Mouse (Mus musculus): ENCODE data around the gene Pdpk1. TPM values are rescaled to one million over a fixed set of nuclear protein-coding genes. Genes with fewer than 3 reads are reported as not detected.

The Pdpk1 gene
- total and polyA plus RNA-seq, 3 experiments: 18.3 to 26.9 (median 19.0) TPM

- DNase-seq (ENCODE audit: low read depth, low spot score): no peak
- Histone ChIP-seq H3K79me2 (ENCODE audit: control insufficient read depth, insufficient read depth, low read length, poor library complexity) (no peaks in the 10 kb centered on the region), H3K9me3 (replicated peaks; ENCODE audit: insufficient read depth, low read length) (no peaks in the 10 kb centered on the region), H3K27me3 (ENCODE audit: control insufficient read depth in 1 of 2, insufficient read depth in 2 of 2, low read length in 2 of 2) (no peaks in the 10 kb centered on the region), H3K9ac (ENCODE audit: control insufficient read depth, low read depth, low read length, poor library complexity, severe bottlenecking) (no peak overlapping the region), H3K27ac (ENCODE audit: control insufficient read depth, low read depth, low read length) (no peak overlapping the region), H3K36me3 (ENCODE audit: control insufficient read depth in 1 of 2, insufficient read depth in 2 of 2, low read length in 2 of 2) (no peaks in the 10 kb centered on the region), H3K4me3 (ENCODE audit: control insufficient read depth in 1 of 2, insufficient read depth in 1 of 2, low read depth in 2 of 2, low read length in 2 of 2) (no peak overlapping the region), H3K4me1 (ENCODE audit: control insufficient read depth in 1 of 2, insufficient read depth in 2 of 2, low read length in 2 of 2) (no peaks in the 10 kb centered on the region)
- TF ChIP-seq USF1 (IDR thresholded peaks at IDR 0.05; ENCODE audit: low read depth, low read length) (no peak), TBP (IDR thresholded peaks at IDR 0.05; ENCODE audit: low read depth, low read length) (no peak), HCFC1 (IDR thresholded peaks at IDR 0.05; ENCODE audit: low read depth, low read length) (no peak), MEF2A (IDR thresholded peaks at IDR 0.05; ENCODE audit: extremely low read depth, insufficient replicate concordance, low read depth, low read length, poor library complexity, severe bottlenecking) (no peak), E2F4 (IDR thresholded peaks at IDR 0.05; ENCODE audit: borderline replicate concordance, low read depth, low read length) (no peak), ZKSCAN1 (IDR thresholded peaks at IDR 0.05; ENCODE audit: low read depth, low read length) (no peak), NELFE (IDR thresholded peaks at IDR 0.05; ENCODE audit: low read depth, low read length) (no peak), POLR2A (IDR thresholded peaks at IDR 0.05; ENCODE audit: control insufficient read depth in 1 of 2, insufficient read depth in 1 of 2, low read depth in 1 of 2, low read length in 2 of 2, poor library complexity in 1 of 2) (no peak)
Measured at GRCm38 (mm10) chr17:24048053-24048452, 102.7 kb downstream of the Pdpk1 start.

- H3K9me3 ChIP-seq (replicated peaks; ENCODE audit: insufficient read depth, low read length): no peaks in the 10 kb centered on the region
- no peak overlapping the region for H3K9ac ChIP-seq (ENCODE audit: control insufficient read depth, low read depth, low read length, poor library complexity, severe bottlenecking)
- TF ChIP-seq MYB (IDR thresholded peaks at IDR 0.05; ENCODE audit: low read depth, low read length) (no peak), MXI1 (IDR thresholded peaks at IDR 0.05; ENCODE audit: low read depth, low read length) (peak; percentile 56; the same call in 1 of the 2 replicates), SIN3A (IDR thresholded peaks at IDR 0.05; ENCODE audit: low read length) (peak; percentile 46; the same call in 1 of the 2 replicates)
- DNase-seq (ENCODE audit: low read depth, low spot score): peak; percentile 32
- H3K36me3 ChIP-seq (ENCODE audit: control insufficient read depth in 1 of 2, insufficient read depth in 2 of 2, low read length in 2 of 2): no peaks in the 10 kb centered on the region
- no peaks in the 10 kb centered on the region for H3K4me1 ChIP-seq (ENCODE audit: control insufficient read depth in 1 of 2, insufficient read depth in 2 of 2, low read length in 2 of 2)
- no peaks in the 10 kb centered on the region for H3K27me3 ChIP-seq (ENCODE audit: control insufficient read depth in 1 of 2, insufficient read depth in 2 of 2, low read length in 2 of 2)
- H3K27ac ChIP-seq (ENCODE audit: control insufficient read depth, low read depth, low read length): no peak overlapping the region
- H3K4me3 ChIP-seq (ENCODE audit: control insufficient read depth in 1 of 2, insufficient read depth in 1 of 2, low read depth in 2 of 2, low read length in 2 of 2): no peak overlapping the region
- H3K79me2 ChIP-seq (ENCODE audit: control insufficient read depth, insufficient read depth, low read length, poor library complexity): no peaks in the 10 kb centered on the region
Measured at GRCm38 (mm10) chr17:24046026-24046425, 104.7 kb downstream of the Pdpk1 start.

GRCm38 (mm10) chr17:24045608-24046007 is 105.1 kb downstream of the Pdpk1 start:
- H3K9me3 ChIP-seq (replicated peaks; ENCODE audit: insufficient read depth, low read length): no peaks in the 10 kb centered on the region
- TF ChIP-seq POLR2AphosphoS2 (IDR thresholded peaks at IDR 0.05; ENCODE audit: low read length) (no peak), NRF1 (IDR thresholded peaks at IDR 0.05; ENCODE audit: insufficient read depth, low read depth, low read length, poor library complexity, severe bottlenecking) (no peak), BHLHE40 (IDR thresholded peaks at IDR 0.05; ENCODE audit: borderline replicate concordance, low read depth, low read length) (no peak), TCF12 (IDR thresholded peaks at IDR 0.05; ENCODE audit: low read depth, low read length) (no peak), MXI1 (IDR thresholded peaks at IDR 0.05; ENCODE audit: low read depth, low read length) (no peak), GATA1 (IDR thresholded peaks at IDR 0.05; ENCODE audit: low read depth, low read length) (no peak), UBTF (IDR thresholded peaks at IDR 0.05; ENCODE audit: borderline replicate concordance, insufficient read depth, low read depth, low read length) (no peak), USF1 (IDR thresholded peaks at IDR 0.05; ENCODE audit: low read depth, low read length) (no peak), MYB (IDR thresholded peaks at IDR 0.05; ENCODE audit: low read depth, low read length) (no peak), EP300 (IDR thresholded peaks at IDR 0.05; ENCODE audit: low read depth in 1 of 2, low read length in 2 of 2) (no peak), ELF1 (IDR thresholded peaks at IDR 0.05; ENCODE audit: low read depth, low read length) (no peak), CTCF (IDR thresholded peaks at IDR 0.05 in 2 of 3, conservative IDR thresholded peaks at IDR 0.05 in 1 of 3; ENCODE audit: control insufficient read depth in 1 of 3, insufficient read depth in 1 of 3, low read depth in 2 of 3, low read length in 3 of 3, poor library complexity in 1 of 3, severe bottlenecking in 1 of 3) (no peak), ZNF384 (IDR thresholded peaks at IDR 0.05; ENCODE audit: low read depth, low read length) (no peak), E2F4 (IDR thresholded peaks at IDR 0.05; ENCODE audit: borderline replicate concordance, low read depth, low read length) (no peak), KAT2A (conservative IDR thresholded peaks at IDR 0.05; ENCODE audit: low read depth, low read length) (no peak), ETS1 (IDR thresholded peaks at IDR 0.05; ENCODE audit: low read depth, low read length) (no peak), POLR2A (IDR thresholded peaks at IDR 0.05; ENCODE audit: control insufficient read depth in 1 of 2, insufficient read depth in 1 of 2, low read depth in 1 of 2, low read length in 2 of 2, poor library complexity in 1 of 2) (no peak), TAL1 (IDR thresholded peaks at IDR 0.05; ENCODE audit: low read length) (no peak)
- H3K27ac ChIP-seq (ENCODE audit: control insufficient read depth, low read depth, low read length): no peak overlapping the region

More at GRCm38 (mm10) chr17:24045608-24046007, 105.1 kb downstream of the Pdpk1 start:
- Histone ChIP-seq H3K36me3 (ENCODE audit: control insufficient read depth in 1 of 2, insufficient read depth in 2 of 2, low read length in 2 of 2) (no peaks in the 10 kb centered on the region), H3K9ac (ENCODE audit: control insufficient read depth, low read depth, low read length, poor library complexity, severe bottlenecking) (no peak overlapping the region), H3K4me1 (ENCODE audit: control insufficient read depth in 1 of 2, insufficient read depth in 2 of 2, low read length in 2 of 2) (no peaks in the 10 kb centered on the region), H3K4me3 (ENCODE audit: control insufficient read depth in 1 of 2, insufficient read depth in 1 of 2, low read depth in 2 of 2, low read length in 2 of 2) (no peak overlapping the region), H3K27me3 (ENCODE audit: control insufficient read depth in 1 of 2, insufficient read depth in 2 of 2, low read length in 2 of 2) (no peaks in the 10 kb centered on the region), H3K79me2 (ENCODE audit: control insufficient read depth, insufficient read depth, low read length, poor library complexity) (no peaks in the 10 kb centered on the region)
- DNase-seq (ENCODE audit: low read depth, low spot score): no peak
